In the genomic region with DNA sequence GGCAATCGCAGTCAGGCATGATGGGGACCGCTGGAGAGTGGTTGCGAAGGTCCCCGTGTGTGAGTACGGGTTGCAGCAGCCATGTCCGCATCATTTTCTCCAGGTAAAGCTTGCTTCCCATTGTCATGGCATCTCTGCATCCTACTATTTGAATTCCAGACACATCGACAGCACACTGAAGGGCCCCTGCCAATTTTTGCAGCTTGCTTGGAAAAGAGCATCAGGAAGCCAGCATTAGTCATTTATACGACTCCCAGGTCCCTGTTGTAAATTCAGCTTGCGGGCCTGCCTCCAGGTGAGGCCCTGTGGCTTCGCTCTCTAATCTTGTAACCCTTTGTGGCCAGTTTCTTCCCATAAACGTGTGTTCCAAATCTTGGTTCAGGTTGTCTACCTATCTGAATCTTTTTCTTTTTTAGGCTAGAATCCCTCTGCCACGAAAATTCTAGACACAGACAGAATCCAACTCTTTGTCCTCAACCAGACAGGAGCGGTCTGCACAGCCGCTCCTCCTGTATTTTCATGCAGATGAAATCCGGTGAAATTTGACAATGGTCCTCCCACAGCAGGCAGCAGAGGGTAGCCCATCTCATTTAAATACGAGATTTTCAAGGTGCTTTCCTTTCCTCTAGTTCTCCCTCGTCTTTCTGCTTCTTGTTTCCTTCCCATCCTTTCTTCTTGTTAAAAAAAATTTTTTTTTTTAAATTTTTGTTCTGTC, we compare ENCODE assay signal across 19 mouse cellular contexts. TPM values are rescaled to one million over a fixed set of nuclear protein-coding genes. Genes with fewer than 3 reads are reported as not detected.
DNase-seq lines count a peak whose midpoint lies in the region; ATAC-seq and TF ChIP-seq lines count a peak whose summit lies in the region.
"Had no signal": no experiment of that assay in that cellular context is flagged by ENCODE, and none has a peak within 500 bp of the region (broad histone marks: within the 10 kb centered on the region; RNA-seq: fewer than 3 reads in every experiment).

No protein-coding gene starts in this region.

- TF ChIP-seq EP300 in ES-Bruce4 (IDR thresholded peaks at IDR 0.05; ENCODE audit: insufficient read depth, low read depth, low read length) = peak; percentile 84

- H3K4me3 ChIP-seq in ES-Bruce4 (ENCODE audit: low read depth, low read length) = peak overlapping the region; percentile 10
- no peak overlapping the region for H3K4me3 ChIP-seq in hindbrain, embryonic 13.5 days
- no peak overlapping the region for H3K4me3 ChIP-seq in midbrain, embryonic 14.5 days (replicated peaks; ENCODE audit: low read depth, low read length)
- H3K4me3 ChIP-seq: embryonic facial prominence, embryonic 15.5 days; limb, embryonic 12.5 days; lung, embryonic 15.5 days; megakaryocyte, embryonic 14.5 days had no signal

- peak overlapping the region; percentile 97 for H3K27ac ChIP-seq in ES-Bruce4 (ENCODE audit: insufficient read depth, low read length)
- H3K27ac ChIP-seq in hindbrain, embryonic 13.5 days = peak overlapping the region; percentile 67
- peak overlapping the region; percentile 75 for H3K27ac ChIP-seq in midbrain, embryonic 14.5 days (replicated peaks; ENCODE audit: low read depth, low read length)
- H3K27ac ChIP-seq: embryonic facial prominence, embryonic 15.5 days; limb, embryonic 12.5 days; lung, embryonic 15.5 days had no signal

- peak; percentile 34 to 51 for DNase-seq in cerebellum, postnatal 25 days
- no peak for DNase-seq in cerebellum, adult 9-11 months
- peak; percentile 69 for DNase-seq in midbrain, embryonic 14.5 days
- no peak for DNase-seq in gastrocnemius, postnatal 4 days (ENCODE audit: low spot score in 2 of 2)
- no peak for DNase-seq in frontal cortex, postnatal 14 days (ENCODE audit: low spot score in 2 of 2)
- DNase-seq in left cerebral cortex, adult 9 months (ENCODE audit: low spot score in 2 of 2) = no peak
- DNase-seq: adrenal gland, adult 2 months; kidney, adult 8-10 months; thymus, adult 2 months had no signal

- TF ChIP-seq POLR2A in ES-Bruce4 (IDR thresholded peaks at IDR 0.05; ENCODE audit: insufficient read depth, low read length) = no peak

- peaks cover 2% of the 10 kb centered on the region for H3K4me1 ChIP-seq in ES-Bruce4 (ENCODE audit: control insufficient read depth, insufficient read depth, low read length)
- peaks cover 8% of the 10 kb centered on the region for H3K4me1 ChIP-seq in hindbrain, embryonic 13.5 days (replicated peaks)
- peaks cover 6% of the 10 kb centered on the region; the same call in 1 of the 2 replicates for H3K4me1 ChIP-seq in midbrain, embryonic 14.5 days (ENCODE audit: control insufficient read depth, insufficient read depth, low read length)
- H3K4me1 ChIP-seq: embryonic facial prominence, embryonic 15.5 days; lung, embryonic 15.5 days had no signal

- no peaks in the 10 kb centered on the region for H3K9me3 ChIP-seq in ES-Bruce4 (replicated peaks; ENCODE audit: control insufficient read depth, insufficient read depth, low read length, poor library complexity, severe bottlenecking)
- no peaks in the 10 kb centered on the region for H3K9me3 ChIP-seq in hindbrain, embryonic 13.5 days
- no peaks in the 10 kb centered on the region for H3K9me3 ChIP-seq in midbrain, embryonic 14.5 days (ENCODE audit: control insufficient read depth, low read length)
- H3K9me3 ChIP-seq: embryonic facial prominence, embryonic 15.5 days; limb, embryonic 12.5 days; lung, embryonic 15.5 days had no signal

- H3K9ac ChIP-seq in ES-Bruce4 (ENCODE audit: low read depth, poor library complexity, severe bottlenecking) = peak overlapping the region; percentile 17
- H3K9ac ChIP-seq in hindbrain, embryonic 13.5 days = peak overlapping the region; percentile 60
- H3K9ac ChIP-seq in midbrain, embryonic 14.5 days (replicated peaks; ENCODE audit: low read length) = peak overlapping the region; percentile 41; the same call in 1 of the 2 replicates
- H3K9ac ChIP-seq: embryonic facial prominence, embryonic 15.5 days; limb, embryonic 12.5 days; lung, embryonic 15.5 days had no signal

- TF ChIP-seq CTCF in ES-Bruce4 (IDR thresholded peaks at IDR 0.05; ENCODE audit: low read depth, low read length) = no peak

- no peak for ATAC-seq in hindbrain, embryonic 13.5 days (ENCODE audit: low FRiP score)
- ATAC-seq in midbrain, embryonic 14.5 days (ENCODE audit: low FRiP score, low TSS enrichment) = no peak

- H3K36me3 ChIP-seq in ES-Bruce4 (ENCODE audit: control insufficient read depth, insufficient read depth, low read length, poor library complexity, severe bottlenecking) = no peaks in the 10 kb centered on the region
- H3K36me3 ChIP-seq in hindbrain, embryonic 13.5 days = no peaks in the 10 kb centered on the region
- no peaks in the 10 kb centered on the region for H3K36me3 ChIP-seq in midbrain, embryonic 14.5 days (ENCODE audit: control insufficient read depth, insufficient read depth, low read length)
- H3K36me3 ChIP-seq: embryonic facial prominence, embryonic 15.5 days; limb, embryonic 12.5 days; lung, embryonic 15.5 days had no signal

- peak overlapping the region; percentile 27; the same call in 1 of the 2 replicates for H3K4me2 ChIP-seq in hindbrain, embryonic 13.5 days
- peak overlapping the region; percentile 31 for H3K4me2 ChIP-seq in midbrain, embryonic 14.5 days (ENCODE audit: low read length)
- H3K4me2 ChIP-seq: embryonic facial prominence, embryonic 15.5 days; limb, embryonic 12.5 days; lung, embryonic 15.5 days had no signal

- no peaks in the 10 kb centered on the region for H3K27me3 ChIP-seq in ES-Bruce4 (ENCODE audit: control insufficient read depth, insufficient read depth, low read length, poor library complexity, severe bottlenecking)
- H3K27me3 ChIP-seq in hindbrain, embryonic 13.5 days = no peaks in the 10 kb centered on the region
- H3K27me3 ChIP-seq in midbrain, embryonic 14.5 days (ENCODE audit: control insufficient read depth, insufficient read depth, low read length) = no peaks in the 10 kb centered on the region
- H3K27me3 ChIP-seq: megakaryocyte, embryonic 14.5 days had no signal

- WGBS in hindbrain, embryonic 13.5 days = 19% methylated on average over 17 of the region's 17 CpGs
- 17% methylated on average over 17 of the region's 17 CpGs for WGBS in midbrain, embryonic 14.5 days

RNA-seq across cellular contexts. Expression of a gene that starts 34.7 kb away (rescaled TPM):
- 36.5 and 41.1 TPM in 2 replicates for polyA plus RNA-seq in ES-Bruce4 (2011; ENCODE audit: insufficient read depth, insufficient read length, low read depth, missing spikeins)
- polyA plus RNA-seq in hindbrain, embryonic 13.5 days (2015; fragmentation: Nextera tagmentation; extraction: Ambion mirVana) = 64.4 and 64.8 TPM in 2 replicates
- 69.7 and 75.6 TPM in 2 replicates for polyA plus RNA-seq in midbrain, embryonic 14.5 days (2014; fragmentation: Nextera tagmentation; extraction: Ambion mirVana)
- total RNA-seq in gastrocnemius, postnatal 4 days (2021) = 10 to 100 TPM; 41.4 to 47.0 TPM

RNA-seq across cellular contexts. Expression of a gene that starts 35.0 kb away (rescaled TPM):
- 0.78 TPM in 1 of 2 replicates, not detected in the other for polyA plus RNA-seq in ES-Bruce4 (2011; ENCODE audit: insufficient read depth, insufficient read length, low read depth, missing spikeins)
- 34.1 and 42.3 TPM in 2 replicates for polyA plus RNA-seq in hindbrain, embryonic 13.5 days (2015; fragmentation: Nextera tagmentation; extraction: Ambion mirVana)
- 25.8 and 31.6 TPM in 2 replicates for polyA plus RNA-seq in midbrain, embryonic 14.5 days (2014; fragmentation: Nextera tagmentation; extraction: Ambion mirVana)
- total RNA-seq in gastrocnemius, postnatal 4 days (2021) = 10 to 100 TPM; 21.2 to 23.2 TPM

RNA-seq across cellular contexts. Expression of a gene that starts 35.4 kb away (rescaled TPM):
- polyA plus RNA-seq in ES-Bruce4 (2011; ENCODE audit: insufficient read depth, insufficient read length, low read depth, missing spikeins) = not detected in 2 replicates
- 2.1 and 2.6 TPM in 2 replicates for polyA plus RNA-seq in hindbrain, embryonic 13.5 days (2015; fragmentation: Nextera tagmentation; extraction: Ambion mirVana)
- polyA plus RNA-seq in midbrain, embryonic 14.5 days (2014; fragmentation: Nextera tagmentation; extraction: Ambion mirVana) = 2.6 and 2.7 TPM in 2 replicates
- total RNA-seq in gastrocnemius, postnatal 4 days (2021) = not detected
- total RNA-seq: adrenal gland, adult 2 months; heart, postnatal 25 days; layer of hippocampus, adult 18-20 months; neutrophil, adult 5-6 weeks had no signal
- polyA plus RNA-seq: adrenal gland, adult 2 months; cortical plate, adult 2 months; thymus, adult 2 months had no signal

Comparison
In these comparisons a context has a peak if more than half of its experiments do, and no peak if none do; other contexts are left out.
1. DNase-seq: peak in cerebellum, postnatal 25 days (2 of 2) and midbrain, embryonic 14.5 days (single experiment); none in cerebellum, adult 9-11 months (single experiment), gastrocnemius, postnatal 4 days (0 of 2), frontal cortex, postnatal 14 days (0 of 2) and left cerebral cortex, adult 9 months (0 of 2).
2. RNA of a gene that starts 35.0 kb away (polyA plus RNA-seq): 34.1 to 42.3 TPM in hindbrain, embryonic 13.5 days and 25.8 to 31.6 TPM in midbrain, embryonic 14.5 days; 0.78 TPM in ES-Bruce4; every median in the first group is over 10 times any median in the second.
3. Peak in every context shown above with its lines, with median percentiles within 50 percentile points of each other: H3K27ac ChIP-seq and H3K9ac ChIP-seq.